Mouse (Mus musculus) right cerebral cortex, postnatal 36 days (tissue): ENCODE measurements around the gene Cntd1.

ENCODE experiments used
- DNase-seq, 2 experiments: peaks; one replicate each; pipeline ENCODE4 v3.0.0; 2022; ENCODE audit warnings: low spot score in 2 of 2, mixed read lengths in 1 of 2

The Cntd1 gene

GRCm38 (mm10) chr11:101278223-101279192 lies at the start of gene Cntd1, which contains the start of gene Coa3:
Gene Cntd1, plus strand, starts transcription at chr11:101279012.
Gene Coa3, minus strand, starts transcription at chr11:101279114.
- peak; percentile 82 to 85 for DNase-seq

DNA sequence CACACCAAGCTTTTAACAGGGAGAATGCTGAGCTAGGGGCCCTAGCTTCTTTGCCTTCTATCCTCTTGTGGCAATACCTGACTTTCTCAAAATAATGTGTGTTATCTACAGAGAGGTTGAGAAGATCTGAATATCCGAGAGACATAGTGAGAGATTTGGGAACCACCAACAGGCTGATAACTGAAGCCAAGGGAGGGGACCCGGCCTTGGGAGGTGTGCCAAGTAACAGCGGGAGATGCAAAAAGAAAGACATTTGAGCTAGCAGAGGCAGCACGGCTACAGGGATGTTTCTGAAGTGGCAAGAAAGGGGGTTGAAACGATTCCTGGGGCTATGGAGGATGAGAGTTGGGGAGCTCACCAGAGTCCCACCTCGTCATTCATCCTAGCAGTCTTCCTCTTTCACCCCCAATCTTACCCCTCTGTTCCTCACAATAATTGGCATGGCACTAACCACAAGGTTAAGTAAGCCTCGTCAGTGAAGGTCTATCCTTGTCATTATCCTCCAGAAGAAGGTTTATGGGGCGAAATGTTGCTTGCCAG lies 49.4 kb upstream of the Cntd1 start:
- DNase-seq: no peak

DNA sequence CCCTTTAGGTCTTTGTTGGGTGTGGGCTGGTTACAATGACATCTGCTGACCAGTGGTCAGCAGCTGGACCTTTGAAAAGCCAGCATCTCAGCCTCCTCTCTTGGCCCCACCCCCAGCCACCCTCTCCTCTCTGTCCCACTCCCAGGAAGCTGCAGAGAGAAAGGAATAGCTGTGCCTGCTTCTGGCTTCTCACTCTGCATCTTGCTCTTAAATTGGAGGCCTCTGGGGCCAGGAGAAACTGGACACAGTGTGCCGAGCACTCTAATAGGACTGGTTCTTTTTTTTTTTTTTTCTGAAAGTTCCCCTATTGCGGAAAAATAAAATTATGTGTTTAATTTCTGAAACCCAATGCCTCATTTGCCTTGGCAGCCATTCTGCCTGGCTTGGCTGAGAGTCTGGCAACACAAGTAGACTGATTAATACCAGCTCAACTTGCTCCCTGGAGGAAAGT lies 48.7 kb upstream of the Cntd1 start:
- no peak for DNase-seq

DNA sequence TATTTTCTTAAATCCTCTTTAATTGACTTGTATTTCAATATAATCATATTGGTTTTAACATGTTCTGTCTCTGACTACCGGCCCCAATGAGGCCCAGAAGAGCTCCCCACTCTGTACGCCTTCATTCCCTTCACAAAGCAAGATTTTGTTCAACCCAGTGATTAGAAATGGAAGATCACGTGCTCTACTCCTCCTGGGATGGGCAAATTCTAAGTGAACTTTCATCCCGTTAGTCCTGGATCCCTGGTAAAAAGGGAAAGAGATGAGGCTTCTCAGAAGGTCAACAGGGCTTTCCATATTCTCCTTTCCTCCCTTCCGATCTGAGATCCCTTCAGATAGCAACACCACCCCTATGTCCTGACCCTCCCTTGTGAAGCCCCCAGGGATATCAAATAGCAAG lies 48.3 kb upstream of the Cntd1 start:
- no peak for DNase-seq

DNA sequence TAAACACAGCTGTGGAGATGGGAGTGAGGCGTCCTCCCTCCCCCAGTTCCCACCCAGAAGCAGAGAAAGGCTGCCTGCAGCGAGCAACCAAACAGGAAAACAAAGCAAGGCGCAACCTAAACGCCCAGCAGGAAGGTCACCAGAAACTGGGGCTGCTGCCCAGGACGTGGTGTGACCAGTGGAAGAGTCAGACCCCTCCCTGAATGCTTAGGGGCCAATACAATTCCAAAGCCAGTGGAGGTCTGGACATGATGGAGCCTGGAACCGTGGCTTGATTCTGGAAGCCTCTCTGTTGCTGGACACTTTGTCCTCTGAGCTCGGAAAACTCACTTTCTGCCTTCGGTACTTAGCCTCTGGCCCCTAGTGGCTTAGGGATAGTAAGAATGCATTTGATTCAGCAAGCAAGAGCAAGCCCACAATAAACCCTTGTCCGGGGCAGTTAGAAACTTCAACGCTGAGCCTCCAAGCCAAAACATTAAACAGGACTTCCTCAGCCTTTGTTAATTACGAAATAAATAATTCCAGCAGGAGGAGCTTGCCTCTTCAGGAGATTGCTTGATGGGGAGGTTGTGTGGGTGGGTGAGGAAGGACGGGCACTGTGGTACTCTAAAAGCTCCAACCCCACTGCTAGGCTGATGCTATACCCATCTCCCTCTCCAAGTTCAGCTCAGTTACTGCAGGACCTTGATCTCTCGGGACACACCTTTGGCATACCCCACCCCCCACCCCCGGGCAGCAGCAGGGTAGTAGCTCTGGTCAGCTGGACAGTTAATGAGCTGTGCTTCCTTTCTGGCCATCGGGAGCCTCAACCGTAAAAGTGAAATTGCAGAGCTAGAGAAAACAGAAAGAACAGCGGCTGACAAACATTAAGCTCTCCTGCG lies 47.6 kb upstream of the Cntd1 start:
- DNase-seq: peak in 1 of 2 experiments; percentile 20

DNA sequence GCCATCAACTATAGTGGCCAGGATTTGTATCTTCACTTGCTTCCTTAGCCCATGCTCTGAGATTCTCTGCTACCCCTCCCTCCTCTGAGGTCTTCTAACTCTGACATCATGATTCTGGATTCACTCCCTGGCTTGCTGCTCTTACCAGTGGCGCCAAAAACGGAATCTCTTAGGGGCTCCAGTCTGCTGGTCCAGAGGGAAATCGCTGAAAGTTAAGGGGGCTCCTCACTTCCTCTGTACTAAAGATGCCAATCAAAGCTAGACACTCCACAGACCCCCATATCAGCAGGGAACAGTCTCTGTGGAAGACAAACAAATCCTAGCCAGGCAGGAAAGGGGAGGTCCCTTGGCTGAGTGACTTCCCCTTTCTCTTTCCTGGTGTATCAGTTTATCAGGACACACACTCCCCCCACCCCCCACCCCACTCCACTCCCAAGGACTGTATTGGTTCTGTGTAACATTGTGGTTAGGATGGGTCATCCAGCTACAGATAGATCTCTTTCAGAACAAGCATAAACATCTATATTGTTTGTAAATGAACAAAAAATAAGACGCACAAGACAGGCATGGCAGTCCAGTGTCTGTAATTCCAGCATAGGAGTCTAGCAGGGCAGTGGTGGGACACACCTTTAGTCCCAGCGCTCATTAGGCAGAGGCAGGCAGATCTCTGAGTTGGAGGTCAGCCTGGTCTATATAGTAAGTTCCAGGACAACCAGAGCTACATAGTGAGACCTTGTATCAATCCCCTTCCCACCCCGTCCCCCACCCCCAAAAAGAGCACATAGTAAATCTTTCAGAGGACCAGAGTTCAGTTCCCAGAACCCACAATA lies 46.6 kb upstream of the Cntd1 start:
- DNase-seq: no peak

GRCm38 (mm10) chr11:101233240-101233639 lies 45.6 kb upstream of the Cntd1 start:
- no peak for DNase-seq

GRCm38 (mm10) chr11:101234124-101234523 lies 44.7 kb upstream of the Cntd1 start:
- DNase-seq: no peak

DNA sequence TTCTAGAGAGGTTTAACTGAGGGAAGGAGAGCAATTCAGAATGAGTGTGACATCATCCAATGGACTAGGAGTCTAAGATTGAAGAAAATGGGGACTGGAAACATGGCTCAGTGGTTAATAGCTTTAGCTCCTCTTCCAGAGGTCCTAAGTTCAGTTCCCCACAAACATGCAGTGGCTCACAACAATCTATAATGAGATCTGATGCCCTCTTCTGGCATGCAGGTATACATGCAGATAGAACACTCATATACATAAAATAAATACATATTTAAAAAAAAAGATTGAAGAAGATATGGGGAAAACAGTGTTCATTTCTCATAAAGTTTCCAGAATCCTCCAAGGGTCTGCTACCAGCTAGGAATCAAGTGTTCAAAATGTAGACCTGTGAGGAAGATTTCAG lies 43.4 kb upstream of the Cntd1 start:
- no peak for DNase-seq

- no peak for DNase-seq
Measured at GRCm38 (mm10) chr11:101236782-101237181, 42.0 kb upstream of the Cntd1 start.

DNA sequence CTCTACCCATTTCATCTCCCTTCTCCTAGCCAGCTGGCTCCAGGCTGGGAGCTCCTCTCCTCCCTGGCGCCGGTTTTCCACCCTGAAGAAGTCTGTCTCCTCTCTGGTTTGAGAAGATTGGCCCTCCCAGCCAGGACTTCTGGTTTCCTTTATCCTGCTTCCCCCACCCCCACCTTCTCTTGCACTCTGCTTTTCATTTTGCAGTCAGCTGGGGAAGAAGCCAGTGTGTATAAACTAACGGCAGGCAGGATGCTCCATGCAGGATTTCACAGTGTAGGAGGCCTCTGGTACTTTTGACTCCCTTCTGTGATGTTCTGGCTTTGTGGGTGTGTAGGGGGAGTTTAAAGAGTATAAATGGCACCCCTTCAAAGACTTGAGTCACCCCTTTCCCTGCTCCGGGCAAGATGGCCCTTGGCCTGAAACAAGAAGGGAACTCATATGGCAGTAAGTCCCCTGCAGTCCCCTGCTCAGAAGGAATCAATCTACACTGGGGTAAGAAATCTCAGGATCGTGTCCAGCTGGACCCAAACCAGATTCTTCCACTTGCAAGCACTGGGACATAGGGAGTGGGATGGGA lies 40.7 kb upstream of the Cntd1 start:
- peak in 1 of 2 experiments; percentile 48 for DNase-seq

DNA sequence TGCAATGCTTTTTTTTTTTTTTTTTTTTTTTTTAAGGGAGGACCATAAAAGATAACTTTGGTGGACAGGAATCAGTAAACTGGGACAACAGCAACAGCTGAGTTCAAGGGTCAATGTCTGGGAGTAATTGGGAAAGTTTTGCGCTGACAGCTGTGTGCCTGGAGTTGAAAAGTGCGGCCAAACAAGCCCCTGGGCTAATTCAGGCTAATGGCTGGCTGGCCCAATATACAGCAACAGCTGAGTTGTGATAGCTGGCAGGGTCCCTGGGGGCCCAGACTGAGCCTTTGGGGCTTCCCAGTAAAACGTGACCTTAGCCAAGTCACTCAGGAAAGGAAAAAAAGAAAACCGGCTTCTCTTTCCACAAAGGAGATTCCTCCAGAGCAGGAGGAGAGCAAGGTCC lies 33.7 kb upstream of the Cntd1 start:
- no peak for DNase-seq

- no peak for DNase-seq
Measured at GRCm38 (mm10) chr11:101245855-101246701, 32.7 kb upstream of the Cntd1 start, which contains the start of gene Ramp2. Gene Ramp2, plus strand, starts transcription at chr11:101246028.

- no peak for DNase-seq
Measured at GRCm38 (mm10) chr11:101246702-101247012, 32.2 kb upstream of the Cntd1 start.

GRCm38 (mm10) chr11:101247521-101248030 lies 31.2 kb upstream of the Cntd1 start:
- DNase-seq: no peak

GRCm38 (mm10) chr11:101248258-101248994 lies 30.4 kb upstream of the Cntd1 start:
- no peak for DNase-seq

GRCm38 (mm10) chr11:101251031-101251430 lies 27.8 kb upstream of the Cntd1 start:
- no peak for DNase-seq

DNA sequence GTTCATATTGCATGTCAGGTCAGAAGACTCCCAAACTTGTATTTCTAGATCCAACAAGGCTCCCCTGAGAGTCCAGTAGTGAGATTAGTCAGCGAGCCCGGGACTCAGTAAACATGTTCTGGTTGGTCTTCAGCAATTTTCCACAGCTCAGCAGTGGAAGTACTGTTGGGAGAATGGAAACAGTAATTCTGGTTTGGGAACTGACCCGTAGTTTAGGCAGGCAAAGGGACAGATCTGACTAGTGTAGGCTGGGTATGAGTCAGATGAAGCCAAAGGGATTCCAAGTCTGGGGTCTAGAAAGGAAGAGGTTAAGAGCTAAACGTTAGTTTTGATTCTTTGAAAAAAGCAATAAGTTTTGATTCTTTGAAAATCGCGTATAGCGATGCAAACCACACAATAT lies 25.9 kb upstream of the Cntd1 start:
- no peak for DNase-seq
